Mouse (Mus musculus) liver, postnatal 0 days (tissue): ENCODE results near the gene Slc44a1. TPM values are rescaled to one million over a fixed set of nuclear protein-coding genes. Genes with fewer than 3 reads are reported as not detected.
A peak's percentile ranks its signal among the peaks of the same experiment; 100 is the strongest.

Experiments
- ATAC-seq: fragments of 200-750 bp; cut with Nextera tagmentation; 2 replicates; pipeline ENCODE4 v1.8.0; 2017; ENCODE audit warnings: mild to moderate bottlenecking, moderate library complexity
- DNase-seq: peaks from one replicate; pipeline ENCODE4 v3.0.0-alpha.2; 2016
- H3K27ac ChIP-seq: fragments of 300-500 bp; sonication (generic); 2 replicates; pipeline ENCODE4 v1.5.1; 2014; ENCODE audit warnings: antibody characterized with exemption, moderate library complexity, mild to moderate bottlenecking, low read depth
- H3K27me3 ChIP-seq: fragments of 300-500 bp; sonication (generic); 2 replicates; pipeline ENCODE4 v1.6.1; 2014; ENCODE audit warnings: low read length, control low read depth, mixed read lengths; ENCODE audit not compliant: insufficient read depth
- H3K36me3 ChIP-seq: fragments of 300-500 bp; sonication (generic); replicated peaks from 2 replicates; pipeline ENCODE4 v1.6.1; 2014; ENCODE audit warnings: mild to moderate bottlenecking, control low read depth, low read length, moderate library complexity, mixed read lengths; ENCODE audit not compliant: insufficient read depth
- H3K4me1 ChIP-seq: fragments of 300-500 bp; sonication (generic); 2 replicates; pipeline ENCODE4 v1.6.1; 2014; ENCODE audit warnings: antibody characterized with exemption, mild to moderate bottlenecking, control low read depth; ENCODE audit not compliant: insufficient read depth
- H3K4me2 ChIP-seq: fragments of 300-500 bp; sonication (generic); 2 replicates; pipeline ENCODE4 v1.6.1; 2014; ENCODE audit warnings: low read depth, mild to moderate bottlenecking, low read length, moderate library complexity, mixed read lengths
- H3K4me3 ChIP-seq: fragments of 300-500 bp; sonication (generic); 2 replicates; pipeline ENCODE4 v1.5.1; 2014; ENCODE audit warnings: low read depth, low read length
- H3K9ac ChIP-seq: fragments of 300-500 bp; sonication (generic); replicated peaks from 2 replicates; pipeline ENCODE4 v1.6.1; 2014; ENCODE audit warnings: mild to moderate bottlenecking, moderate library complexity
- H3K9me3 ChIP-seq: fragments of 300-500 bp; sonication (generic); 2 replicates; pipeline ENCODE4 v1.6.1; 2016; ENCODE audit warnings: mild to moderate bottlenecking, control low read depth, low read length, mixed read lengths
- CTCF ChIP-seq: sonication (generic); IDR thresholded peaks from 2 replicates; pipeline ENCODE4 v1.5.1; 2016; ENCODE audit warnings: antibody characterized with exemption, low read depth
- EP300 ChIP-seq: IDR thresholded peaks from 2 replicates; pipeline ENCODE4 v1.6.1; 2016; ENCODE audit warnings: antibody characterized with exemption, low read depth, mild to moderate bottlenecking
- WGBS: fragments of 180-500 bp; shearing (Covaris S2); extraction: QIAGEN DNeasy Blood & Tissue Kit; methylation state at CpG from one replicate; pipeline ENCODE4 v1.1.7; 2014; ENCODE audit not compliant: insufficient replicate concordance; 5-methylcytosine and 5-hydroxymethylcytosine counted together
- polyA plus RNA-seq: library from polyadenylated mRNA; unstranded; fragments of >200 nt; fragmentation: Nextera tagmentation; extraction: Ambion mirVana; gene quantifications from 2 replicates; pipeline ENCODE4 v1.2.1, GENCODE M21; 2015

Slc44a1 gene
- polyA plus RNA-seq, 1 experiment from 2014 or later: 11.6 TPM

DNA sequence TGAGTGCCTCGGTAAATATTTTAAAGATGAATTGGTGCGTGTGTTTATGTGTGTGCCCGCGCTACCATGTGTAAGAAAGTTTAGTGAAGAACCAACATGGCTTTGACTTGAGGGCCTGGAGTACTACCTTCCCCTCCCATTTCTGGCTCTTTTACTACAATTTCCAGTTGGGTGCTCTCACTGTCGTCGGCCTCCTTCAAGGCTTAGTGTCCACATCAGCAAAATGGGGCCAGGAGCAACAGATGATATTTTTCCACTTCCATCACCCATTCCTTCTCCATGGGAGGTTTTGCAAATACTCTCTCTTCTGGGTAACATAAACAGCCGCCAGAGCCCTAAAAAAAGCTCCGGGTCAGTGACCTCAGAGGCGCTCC, 590 bp upstream of the Slc44a1 start:
- peak; percentile 2 for ATAC-seq

GRCm38 (mm10) chr4:53440816-53441571, 781 bp downstream of the Slc44a1 start:
- H3K36me3 ChIP-seq: no peaks in the 10 kb centered on the region
- H3K4me2 ChIP-seq: peak overlapping the region; percentile 93
- peaks cover 13% of the 10 kb centered on the region; the same call in 1 of the 2 replicates for H3K27me3 ChIP-seq
- H3K4me3 ChIP-seq: peak overlapping the region; percentile 86
- H3K9me3 ChIP-seq: no peaks in the 10 kb centered on the region
- peak overlapping the region; percentile 85 for H3K27ac ChIP-seq
- ATAC-seq (peak; percentile 7; the same call in 1 of the 2 replicates), DNase-seq (peak; percentile 51)
- TF ChIP-seq EP300 (no peak), CTCF (no peak)
- peaks cover 22% of the 10 kb centered on the region for H3K4me1 ChIP-seq
- 3% methylated on average over 37 of the region's 45 CpGs for WGBS
- peak overlapping the region; percentile 82 for H3K9ac ChIP-seq

More for the DNA sequence above, 590 bp upstream of the Slc44a1 start:
- Histone ChIP-seq H3K9me3 (no peaks in the 10 kb centered on the region), H3K4me3 (peak overlapping the region; percentile 86), H3K27me3 (peaks cover 13% of the 10 kb centered on the region; the same call in 1 of the 2 replicates), H3K27ac (peak overlapping the region; percentile 85), H3K9ac (peak overlapping the region; percentile 82), H3K4me1 (peaks cover 22% of the 10 kb centered on the region), H3K4me2 (peak overlapping the region; percentile 93), H3K36me3 (no peaks in the 10 kb centered on the region)
- DNase-seq: no peak
- TF ChIP-seq CTCF (no peak), EP300 (no peak)
- 15% methylated on average over 9 of the region's 9 CpGs for WGBS

DNA sequence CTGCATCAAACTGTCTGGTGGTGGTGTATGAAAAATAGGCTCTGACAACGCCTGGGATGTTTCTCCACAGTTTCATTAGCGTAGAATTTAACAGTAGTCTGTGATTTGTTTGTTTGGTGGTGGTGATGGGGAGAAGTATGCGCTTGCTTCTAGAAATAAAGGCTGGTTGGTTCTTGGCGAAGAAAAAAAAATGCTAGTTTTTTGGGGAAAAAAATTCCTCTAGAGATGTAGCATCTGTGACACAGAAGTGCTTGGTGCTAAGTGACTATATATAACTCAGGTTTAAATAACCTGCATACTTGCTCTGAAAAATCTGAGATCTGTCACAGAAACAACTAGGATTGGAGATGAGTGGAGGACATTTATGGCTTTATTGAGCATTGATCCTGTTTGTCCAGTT, 1.5 kb downstream of the Slc44a1 start:
- H3K4me1 ChIP-seq: peaks cover 22% of the 10 kb centered on the region
- H3K27me3 ChIP-seq: peaks cover 13% of the 10 kb centered on the region; the same call in 1 of the 2 replicates
- TF ChIP-seq CTCF (no peak), EP300 (no peak)
- H3K4me2 ChIP-seq: peak overlapping the region; percentile 93
- no peak overlapping the region for H3K9ac ChIP-seq
- no peak for DNase-seq
- ATAC-seq: no peak
- WGBS: 44% methylated on average over 4 of the region's 4 CpGs
- no peaks in the 10 kb centered on the region for H3K9me3 ChIP-seq
- H3K4me3 ChIP-seq: peak overlapping the region; percentile 86
- no peaks in the 10 kb centered on the region for H3K36me3 ChIP-seq
- peak overlapping the region; percentile 85; the same call in 1 of the 2 replicates for H3K27ac ChIP-seq

GRCm38 (mm10) chr4:53446216-53446615, 6.0 kb downstream of the Slc44a1 start:
- DNase-seq (no peak), ATAC-seq (no peak)
- Histone ChIP-seq H3K9me3 (no peaks in the 10 kb centered on the region), H3K9ac (no peak overlapping the region), H3K4me2 (no peak overlapping the region), H3K4me3 (no peak overlapping the region), H3K27me3 (peaks cover 7% of the 10 kb centered on the region; the same call in 1 of the 2 replicates), H3K36me3 (no peaks in the 10 kb centered on the region), H3K27ac (no peak overlapping the region), H3K4me1 (peaks cover 7% of the 10 kb centered on the region)
- 63% methylated on average over 3 of the region's 3 CpGs for WGBS
- TF ChIP-seq EP300: no peak
- TF ChIP-seq CTCF: no peak

GRCm38 (mm10) chr4:53447773-53448172, 7.6 kb downstream of the Slc44a1 start:
- no peaks in the 10 kb centered on the region for H3K9me3 ChIP-seq
- no peaks in the 10 kb centered on the region for H3K4me1 ChIP-seq
- DNase-seq: no peak
- no peak for ATAC-seq
- WGBS: 86% methylated on average over 4 of the region's 4 CpGs
- H3K4me2 ChIP-seq: no peak overlapping the region
- H3K27me3 ChIP-seq: no peaks in the 10 kb centered on the region
- TF ChIP-seq EP300 (no peak), CTCF (no peak)
- H3K27ac ChIP-seq: no peak overlapping the region
- no peaks in the 10 kb centered on the region for H3K36me3 ChIP-seq
- no peak overlapping the region for H3K9ac ChIP-seq
- H3K4me3 ChIP-seq: no peak overlapping the region

DNA sequence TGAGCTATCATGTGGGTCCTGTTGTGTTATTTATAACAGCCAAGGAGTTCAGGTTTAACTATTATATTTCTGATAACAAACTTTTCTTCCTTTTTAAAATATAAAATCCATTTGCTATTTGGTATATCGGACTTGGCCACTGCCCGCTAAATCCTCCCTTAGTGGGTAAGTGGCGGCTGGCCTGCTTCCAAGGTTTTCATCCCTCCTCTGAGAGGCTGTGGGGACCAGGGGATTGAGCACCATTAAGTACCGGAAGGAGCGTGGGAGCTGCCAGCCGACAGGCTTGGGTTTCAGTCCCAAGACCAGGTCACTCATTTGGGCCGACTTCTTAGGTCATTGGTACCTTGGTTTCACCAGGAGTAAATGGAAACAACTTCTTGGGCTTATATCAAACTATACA, 10.5 kb downstream of the Slc44a1 start:
- Histone ChIP-seq H3K9ac (no peak overlapping the region), H3K27me3 (no peaks in the 10 kb centered on the region), H3K27ac (no peak overlapping the region), H3K4me3 (no peak overlapping the region), H3K36me3 (no peaks in the 10 kb centered on the region), H3K4me1 (peaks cover 3% of the 10 kb centered on the region; the same call in 1 of the 2 replicates), H3K4me2 (no peak overlapping the region), H3K9me3 (no peaks in the 10 kb centered on the region)
- WGBS: 82% methylated on average over 7 of the region's 7 CpGs
- TF ChIP-seq EP300: no peak
- TF ChIP-seq CTCF: no peak
- ATAC-seq (no peak), DNase-seq (no peak)
